Mouse (Mus musculus): Measurements from ENCODE around the gene Il21.

DNA sequence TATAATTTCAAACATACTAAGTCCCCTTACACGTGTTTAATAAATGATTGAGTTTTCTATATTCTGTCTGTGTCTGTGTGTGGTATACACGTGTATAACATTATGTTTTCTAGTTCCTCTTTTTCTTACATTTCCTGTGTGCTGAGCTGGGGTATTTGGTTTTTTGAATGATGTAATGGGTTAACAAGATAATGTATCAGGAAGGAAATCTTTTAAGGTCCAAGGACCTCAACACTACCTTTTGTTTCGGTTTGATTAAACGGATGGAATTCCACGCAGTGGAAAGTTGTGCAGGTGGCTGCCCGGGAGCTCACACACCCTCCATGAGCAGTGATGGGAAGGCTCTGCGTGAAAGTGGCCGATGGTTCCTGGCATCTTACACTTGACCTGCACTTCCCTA is 48.4 kb upstream of the Il21 start:
- no peak for TF ChIP-seq POLR2A (IDR thresholded peaks at IDR 0.05; ENCODE audit: extremely low read depth, insufficient read depth, low read length)
- TF ChIP-seq CTCF (IDR thresholded peaks at IDR 0.05; ENCODE audit: extremely low read depth, insufficient read depth, low read length) = no peak

All from cortical plate, adult 2 months (tissue).